Mouse (Mus musculus): Measurements from ENCODE around the gene Fndc3b. TPM values are rescaled to one million over a fixed set of nuclear protein-coding genes. Genes with fewer than 3 reads are reported as not detected.

Gene Fndc3b
- polyA plus RNA-seq, 1 experiment from 2014 or later: 8.2 TPM

Small RNA genes lying within 50 kb of the gene (microRNA-seq; reads per million reads assigned to microRNA genes)
- gene Mir3092: not detected

Other genes with a start within 250 kb of the Fndc3b start
- 0.82 and 0.98 TPM in 2 replicates for gene Tmem212, start 185.1 kb upstream of the Fndc3b start, polyA plus RNA-seq (2015; fragmentation: Nextera tagmentation; extraction: Ambion mirVana)
- 4.0 and 6.1 TPM in 2 replicates for gene Pld1, start 227.4 kb upstream of the Fndc3b start, polyA plus RNA-seq (2015; fragmentation: Nextera tagmentation; extraction: Ambion mirVana)